ENCODE assay signal across 8 mouse cellular contexts in the genomic region with DNA sequence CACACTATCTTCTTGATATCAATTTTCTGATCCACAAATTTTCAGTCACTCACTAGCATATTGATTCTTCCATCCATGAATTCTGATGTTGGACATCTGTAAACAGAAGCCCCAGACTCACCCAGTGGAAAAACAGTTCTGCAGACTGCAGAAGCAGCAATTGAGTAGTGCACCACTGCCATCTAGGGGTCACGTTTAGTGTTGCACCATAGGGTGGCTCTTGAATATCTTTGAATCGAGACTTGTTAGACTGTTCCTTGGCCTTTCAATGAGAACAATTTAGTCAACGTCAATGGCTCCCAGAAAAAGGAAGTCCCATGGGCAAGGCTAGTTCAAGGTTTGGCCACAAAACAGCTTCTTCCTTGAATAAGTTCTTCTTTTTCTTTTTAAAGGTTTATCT.
DNase-seq lines count a peak whose midpoint lies in the region; TF ChIP-seq lines count a peak whose summit lies in the region.
"Not testable (repeated sequence)": the region's sequence is repeated elsewhere in the genome, so short reads cannot be mapped to it uniquely, and the experiment has no call there.

No protein-coding gene starts in this region.

- H3K27ac ChIP-seq in layer of hippocampus, adult 2 months = not testable (repeated sequence)

- DNase-seq in adrenal gland, adult (ENCODE audit: inconsistent age in 2 of 2, low spot score in 1 of 2) = peak; percentile 32 to 80
- peak; percentile 8 for DNase-seq in cerebellum, adult 9-10 months
- peak; percentile 7 for DNase-seq in gastrocnemius, postnatal 10 days
- peak; percentile 6 for DNase-seq in kidney, adult 11 months
- peak in 1 of 2 experiments; percentile 23 for DNase-seq in layer of hippocampus, adult 2 months (ENCODE audit: low spot score in 2 of 2)
- DNase-seq in left cerebral cortex, postnatal 10 days (ENCODE audit: extremely low spot score in 1 of 2, low spot score in 2 of 2) = peak; percentile 8 to 19
- peak; percentile 4 for DNase-seq in ovary, postnatal 14 days (ENCODE audit: low spot score)
- peak; percentile 3 to 6 for DNase-seq in thymus, postnatal 10 days (ENCODE audit: low spot score in 2 of 2)

- H3K4me3 ChIP-seq in layer of hippocampus, adult 2 months = not testable (repeated sequence)

- intact Hi-C loops in left cerebral cortex, postnatal 10 days (cut with DNase I) = not testable (repeated sequence)

- TF ChIP-seq CTCF in layer of hippocampus, adult 2 months (conservative IDR thresholded peaks at IDR 0.05) = peak; percentile 68
